Mouse (Mus musculus) thymus, postnatal 10 days (tissue): ENCODE data around the gene Wnt2b.

Source experiments
- DNase-seq, 2 experiments: peaks; one replicate each; pipeline ENCODE4 v3.0.0; 2021; ENCODE audit warnings: low spot score in 2 of 2

Wnt2b gene

DNA sequence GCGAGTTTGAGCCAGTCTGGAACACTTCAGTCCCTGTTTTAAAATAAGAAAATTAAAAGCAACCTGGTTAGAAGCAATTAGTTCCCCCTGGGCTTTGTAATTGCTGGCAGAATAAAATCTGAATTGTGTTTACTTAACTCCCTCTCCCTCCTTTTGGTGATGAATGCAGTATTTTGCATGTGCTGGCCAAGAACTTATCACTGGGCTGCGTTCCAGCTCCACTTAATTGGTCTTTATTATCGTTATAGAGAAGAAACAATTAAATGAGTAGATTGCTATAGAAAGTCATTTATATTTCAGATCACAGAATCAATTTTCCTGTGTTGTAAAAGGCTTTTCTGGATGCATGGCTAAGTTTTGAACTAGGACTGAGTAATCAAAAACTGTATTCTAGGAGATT, 65.6 kb downstream of the Wnt2b start:
- no peak for DNase-seq
